Mouse (Mus musculus): ENCODE data around the gene Slc4a4. TPM values are rescaled to one million over a fixed set of nuclear protein-coding genes. Genes with fewer than 3 reads are reported as not detected.

Gene Slc4a4
- polyA plus RNA-seq, 2 experiments = 2.7 to 2.8 TPM

DNA sequence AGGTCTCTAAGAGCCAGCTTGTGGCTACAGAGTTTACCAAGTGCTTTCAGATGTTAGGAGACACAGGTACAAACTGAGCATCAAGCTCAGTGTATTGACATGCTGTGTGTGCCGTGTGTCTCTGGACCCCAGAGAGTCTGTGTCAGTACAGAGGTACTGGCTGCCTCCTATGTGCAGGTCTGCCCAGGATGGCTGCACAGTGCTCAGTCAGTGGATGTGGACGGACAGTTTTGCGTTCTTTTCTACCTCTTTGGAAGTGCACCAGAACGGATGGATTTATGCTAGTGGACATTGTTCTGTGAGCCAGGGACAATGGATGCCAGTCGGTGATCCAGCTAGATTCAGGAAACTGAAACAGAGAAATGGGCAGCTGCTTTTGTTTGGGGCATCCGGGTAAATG lies 72.8 kb downstream of the Slc4a4 start:
- DNase-seq (ENCODE audit: low spot score) (no peak), ATAC-seq (ENCODE audit: low FRiP score, low read depth) (no peak)
- Histone ChIP-seq H3K36me3 (ENCODE audit: control insufficient read depth, insufficient read depth, low read length) (no peaks in the 10 kb centered on the region), H3K27me3 (ENCODE audit: control insufficient read depth, insufficient read depth, low read length) (no peaks in the 10 kb centered on the region), H3K4me2 (replicated peaks; ENCODE audit: low read depth, low read length, severe bottlenecking) (no peak overlapping the region), H3K9me3 (ENCODE audit: control insufficient read depth, low read length) (no peaks in the 10 kb centered on the region), H3K27ac (replicated peaks; ENCODE audit: low read depth, low read length) (no peak overlapping the region), H3K4me1 (ENCODE audit: control insufficient read depth, insufficient read depth, low read length) (no peaks in the 10 kb centered on the region), H3K9ac (ENCODE audit: low read depth, low read length, severe bottlenecking) (no peak overlapping the region), H3K4me3 (replicated peaks; ENCODE audit: low read length) (no peak overlapping the region)
- TF ChIP-seq POLR2A (IDR thresholded peaks at IDR 0.05; ENCODE audit: borderline replicate concordance, extremely low read depth, insufficient read depth, insufficient read length) = no peak
- WGBS = 92% methylated on average over 6 of the region's 6 CpGs

DNA sequence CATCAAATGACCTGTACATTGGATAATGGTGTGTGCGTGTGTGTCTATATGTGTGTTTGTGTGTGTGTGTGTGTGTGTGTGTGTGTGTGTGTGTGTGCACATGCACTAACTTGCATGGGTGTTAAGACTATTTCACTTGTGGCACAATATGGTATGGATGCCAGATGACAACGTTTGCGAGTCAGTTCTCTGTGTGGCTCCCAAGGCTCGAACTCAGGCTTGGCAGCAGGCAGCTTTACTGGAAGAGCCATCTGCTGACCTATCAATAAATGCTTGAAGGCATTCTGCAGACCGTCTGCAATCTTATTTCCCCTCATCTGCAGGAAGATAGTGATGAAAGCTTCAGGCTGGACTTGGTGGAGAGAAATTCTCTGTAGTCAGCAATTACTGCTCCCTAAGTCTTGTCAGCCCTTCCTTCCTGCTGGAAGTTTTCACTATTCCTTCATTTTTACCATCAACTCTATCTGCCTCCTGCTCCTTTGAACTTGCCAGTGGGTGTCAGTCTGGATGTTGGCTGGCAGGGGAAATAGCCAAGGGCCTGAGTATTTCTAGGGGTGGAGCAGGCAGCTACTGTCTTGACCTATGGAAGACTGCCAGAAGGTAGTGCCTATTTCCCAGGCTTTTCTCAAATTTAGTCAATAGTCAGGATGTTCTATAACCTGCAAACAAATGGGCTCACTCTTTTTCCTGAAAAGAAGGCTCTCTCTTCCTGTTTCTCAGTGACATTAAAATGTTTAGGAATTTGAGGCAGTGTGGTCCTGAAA lies 73.9 kb downstream of the Slc4a4 start:
- ATAC-seq (ENCODE audit: low FRiP score, low read depth) (no peak), DNase-seq (ENCODE audit: low spot score) (no peak)
- H3K9me3 ChIP-seq (ENCODE audit: control insufficient read depth, low read length) = no peaks in the 10 kb centered on the region
- H3K4me3 ChIP-seq (replicated peaks; ENCODE audit: low read length) = no peak overlapping the region
- no peak overlapping the region for H3K27ac ChIP-seq (replicated peaks; ENCODE audit: low read depth, low read length)
- H3K4me2 ChIP-seq (replicated peaks; ENCODE audit: low read depth, low read length, severe bottlenecking) = no peak overlapping the region
- 72% methylated on average over 5 of the region's 5 CpGs for WGBS
- TF ChIP-seq POLR2A (IDR thresholded peaks at IDR 0.05; ENCODE audit: borderline replicate concordance, extremely low read depth, insufficient read depth, insufficient read length) = no peak
- H3K27me3 ChIP-seq (ENCODE audit: control insufficient read depth, insufficient read depth, low read length) = no peaks in the 10 kb centered on the region
- H3K9ac ChIP-seq (ENCODE audit: low read depth, low read length, severe bottlenecking) = no peak overlapping the region
- no peaks in the 10 kb centered on the region for H3K4me1 ChIP-seq (ENCODE audit: control insufficient read depth, insufficient read depth, low read length)
- H3K36me3 ChIP-seq (ENCODE audit: control insufficient read depth, insufficient read depth, low read length) = no peaks in the 10 kb centered on the region

DNA sequence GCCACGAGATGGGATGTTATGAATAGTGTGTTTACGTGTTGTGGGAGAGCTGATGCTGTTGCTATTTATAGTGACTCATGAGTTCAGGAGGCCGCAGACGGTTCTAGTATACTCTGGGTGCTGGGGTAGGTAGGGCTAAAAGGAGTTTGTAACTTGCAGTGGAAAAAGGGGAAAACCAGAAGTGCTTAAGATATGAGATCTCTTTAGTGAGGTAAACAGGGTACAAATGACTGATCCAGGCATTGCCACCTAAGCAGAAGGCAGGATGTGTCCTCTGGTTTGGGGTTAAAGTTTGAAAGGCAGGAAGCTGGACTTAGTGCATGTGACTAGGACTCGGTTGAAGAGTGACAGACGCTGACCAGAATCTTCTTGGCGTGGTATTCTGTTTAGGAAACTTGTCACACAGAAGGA lies 74.7 kb downstream of the Slc4a4 start:
- H3K9me3 ChIP-seq (ENCODE audit: control insufficient read depth, low read length) = no peaks in the 10 kb centered on the region
- no peak overlapping the region for H3K27ac ChIP-seq (replicated peaks; ENCODE audit: low read depth, low read length)
- DNase-seq (ENCODE audit: low spot score) (no peak), ATAC-seq (ENCODE audit: low FRiP score, low read depth) (no peak)
- 79% methylated on average over 7 of the region's 7 CpGs for WGBS
- H3K4me2 ChIP-seq (replicated peaks; ENCODE audit: low read depth, low read length, severe bottlenecking) = no peak overlapping the region
- no peaks in the 10 kb centered on the region for H3K27me3 ChIP-seq (ENCODE audit: control insufficient read depth, insufficient read depth, low read length)
- no peak overlapping the region for H3K4me3 ChIP-seq (replicated peaks; ENCODE audit: low read length)
- H3K4me1 ChIP-seq (ENCODE audit: control insufficient read depth, insufficient read depth, low read length) = no peaks in the 10 kb centered on the region
- TF ChIP-seq POLR2A (IDR thresholded peaks at IDR 0.05; ENCODE audit: borderline replicate concordance, extremely low read depth, insufficient read depth, insufficient read length) = no peak
- H3K36me3 ChIP-seq (ENCODE audit: control insufficient read depth, insufficient read depth, low read length) = no peaks in the 10 kb centered on the region
- no peak overlapping the region for H3K9ac ChIP-seq (ENCODE audit: low read depth, low read length, severe bottlenecking)

DNA sequence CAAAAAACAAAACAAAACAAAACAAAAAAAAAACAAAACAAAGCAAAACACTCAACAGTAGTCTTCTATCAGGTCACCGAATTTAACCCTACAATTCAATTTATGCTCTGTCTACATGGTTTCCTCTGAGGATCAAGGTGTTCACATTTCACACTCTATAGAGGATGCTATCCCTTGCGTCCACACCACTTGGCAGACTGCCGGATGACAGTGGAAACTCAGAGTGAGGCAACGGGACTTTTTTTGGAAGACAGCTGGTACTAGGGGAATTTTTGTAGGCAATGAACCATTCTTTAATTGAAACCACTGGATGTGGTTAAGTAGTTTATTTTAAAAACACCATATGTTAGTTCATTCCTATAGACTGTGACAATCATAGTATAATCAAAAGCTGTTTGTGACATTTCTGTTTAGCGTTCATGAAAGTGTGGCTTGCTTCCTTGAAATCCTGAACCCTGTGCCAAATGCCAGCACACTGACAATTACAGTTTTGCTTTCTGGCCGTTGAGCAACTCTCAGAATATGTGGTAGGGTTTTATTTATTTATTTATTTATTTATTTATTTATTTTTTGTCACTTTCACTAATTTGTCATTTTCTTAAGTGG lies 78.2 kb downstream of the Slc4a4 start:
- DNase-seq (ENCODE audit: low spot score) (no peak), ATAC-seq (ENCODE audit: low FRiP score, low read depth) (0 out of 2 replicates have a peak, but pooled peaks have one; percentile 23)
- Histone ChIP-seq H3K27me3 (ENCODE audit: control insufficient read depth, insufficient read depth, low read length) (no peaks in the 10 kb centered on the region), H3K4me1 (ENCODE audit: control insufficient read depth, insufficient read depth, low read length) (no peaks in the 10 kb centered on the region), H3K9ac (ENCODE audit: low read depth, low read length, severe bottlenecking) (no peak overlapping the region), H3K4me3 (replicated peaks; ENCODE audit: low read length) (no peak overlapping the region), H3K4me2 (replicated peaks; ENCODE audit: low read depth, low read length, severe bottlenecking) (no peak overlapping the region), H3K27ac (replicated peaks; ENCODE audit: low read depth, low read length) (no peak overlapping the region), H3K36me3 (ENCODE audit: control insufficient read depth, insufficient read depth, low read length) (no peaks in the 10 kb centered on the region), H3K9me3 (ENCODE audit: control insufficient read depth, low read length) (no peaks in the 10 kb centered on the region)
- WGBS = 52% methylated on average over 6 of the region's 6 CpGs
- TF ChIP-seq POLR2A (IDR thresholded peaks at IDR 0.05; ENCODE audit: borderline replicate concordance, extremely low read depth, insufficient read depth, insufficient read length) = no peak

DNA sequence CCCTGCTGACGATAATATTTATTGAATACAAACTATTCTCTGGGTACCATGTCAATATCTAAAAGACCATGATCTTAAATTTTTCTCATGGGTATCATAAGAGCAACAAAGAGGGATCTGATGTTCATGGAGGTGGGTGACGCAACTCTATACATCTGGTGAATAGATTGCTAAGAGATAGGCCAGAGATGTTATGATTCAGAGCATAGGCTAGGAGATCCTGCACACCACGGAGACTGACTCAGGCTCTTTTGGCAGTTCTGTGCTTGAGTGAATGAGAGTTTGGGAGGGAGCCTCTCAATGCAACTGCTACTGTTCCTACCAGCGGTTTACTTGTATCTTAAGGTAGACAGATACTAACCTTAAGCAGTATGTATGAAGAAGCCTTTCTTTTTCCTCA lies 79.9 kb downstream of the Slc4a4 start:
- H3K9me3 ChIP-seq (ENCODE audit: control insufficient read depth, low read length) = no peaks in the 10 kb centered on the region
- H3K4me1 ChIP-seq (ENCODE audit: control insufficient read depth, insufficient read depth, low read length) = no peaks in the 10 kb centered on the region
- no peak overlapping the region for H3K9ac ChIP-seq (ENCODE audit: low read depth, low read length, severe bottlenecking)
- no peak for TF ChIP-seq POLR2A (IDR thresholded peaks at IDR 0.05; ENCODE audit: borderline replicate concordance, extremely low read depth, insufficient read depth, insufficient read length)
- ATAC-seq (ENCODE audit: low FRiP score, low read depth) (no peak), DNase-seq (ENCODE audit: low spot score) (no peak)
- 85% methylated on average over 4 of the region's 4 CpGs for WGBS
- H3K27me3 ChIP-seq (ENCODE audit: control insufficient read depth, insufficient read depth, low read length) = no peaks in the 10 kb centered on the region
- H3K4me2 ChIP-seq (replicated peaks; ENCODE audit: low read depth, low read length, severe bottlenecking) = no peak overlapping the region
- H3K27ac ChIP-seq (replicated peaks; ENCODE audit: low read depth, low read length) = no peak overlapping the region
- H3K36me3 ChIP-seq (ENCODE audit: control insufficient read depth, insufficient read depth, low read length) = no peaks in the 10 kb centered on the region
- H3K4me3 ChIP-seq (replicated peaks; ENCODE audit: low read length) = no peak overlapping the region
